Mouse (Mus musculus) layer of hippocampus, postnatal 14 days (tissue): ENCODE measurements at regions not wholly inside any gene's neighbourhood (a gene's known extent, or its start where the extent isn't known, plus 50 kb on each side); places are given as distances from the start of the nearest gene placed in this dataset.
A peak's percentile ranks its signal among the peaks of the same experiment; 100 is the strongest.
"Not testable (repeated sequence)": the region's sequence is repeated elsewhere in the genome, so short reads cannot be mapped to it uniquely, and the experiment has no call there.

Source experiments
- DNase-seq, 2 experiments: peaks; one replicate each; pipeline ENCODE4 v3.0.0; 2021 to 2022; ENCODE audit warnings: low spot score in 2 of 2, mixed read lengths in 1 of 2

GRCm38 (mm10) chr19:8496561-8496960 is 91.7 kb upstream of the Slc22a30 start:
- DNase-seq = not testable (repeated sequence)

GRCm38 (mm10) chr19:8497526-8497925 is 92.6 kb upstream of the Slc22a30 start:
- DNase-seq = not testable (repeated sequence)

- not testable (repeated sequence) for DNase-seq
Observed at GRCm38 (mm10) chr19:8517721-8518120, 73.3 kb upstream of the Slc22a8 start.

- peak in 1 of 2 experiments; percentile 7 for DNase-seq
Observed at GRCm38 (mm10) chr19:8518273-8518672, 72.8 kb upstream of the Slc22a8 start.

- not testable (repeated sequence) for DNase-seq
Observed at GRCm38 (mm10) chr19:8518933-8519332, 72.1 kb upstream of the Slc22a8 start.

- DNase-seq = no peak
Observed at GRCm38 (mm10) chr19:8534597-8534996, 56.5 kb upstream of the Slc22a8 start.

- DNase-seq = no peak
Observed at GRCm38 (mm10) chr19:8536085-8536484, 55.0 kb upstream of the Slc22a8 start.
